Mouse (Mus musculus) G1E (cell line): ENCODE data around the gene Oxsr1. TPM values are rescaled to one million over a fixed set of nuclear protein-coding genes. Genes with fewer than 3 reads are reported as not detected.
A peak's percentile ranks its signal among the peaks of the same experiment; 100 is the strongest.

Experiments used
- ATAC-seq: 2 replicates; pipeline ENCODE4 v1.8.0; 2016; ENCODE audit warnings: mild to moderate bottlenecking; ENCODE audit not compliant: insufficient number of reproducible peaks, poor library complexity, low FRiP score, severe bottlenecking; ENCODE audit errors: extremely low read depth
- DNase-seq: peaks from one replicate; pipeline ENCODE4 v3.0.0; 2012; ENCODE audit warnings: low spot score
- H3K27me3 ChIP-seq: 2 replicates; pipeline ENCODE4 v1.6.1; 2012; ENCODE audit warnings: mild to moderate bottlenecking, low read length, inconsistent platforms; ENCODE audit not compliant: insufficient read depth
- H3K36me3 ChIP-seq: replicated peaks from 2 replicates; pipeline ENCODE3; 2012; ENCODE audit warnings: mild to moderate bottlenecking, inconsistent platforms
- H3K4me1 ChIP-seq: 2 replicates; pipeline ENCODE4 v1.6.1; 2012; ENCODE audit warnings: low read depth, low read length, inconsistent platforms, mixed read lengths; ENCODE audit not compliant: insufficient read depth
- H3K4me3 ChIP-seq: 2 replicates; pipeline ENCODE4 v1.5.1; 2012; ENCODE audit warnings: low read depth, mild to moderate bottlenecking, inconsistent platforms, low read length, moderate library complexity, mixed read lengths
- H3K9me3 ChIP-seq: replicated peaks from 2 replicates; pipeline ENCODE4 v1.6.1; 2012; ENCODE audit warnings: inconsistent platforms
- CTCF ChIP-seq: IDR thresholded peaks from 2 replicates; pipeline ENCODE4 v1.5.1; 2012; ENCODE audit warnings: low read depth, low read length, inconsistent platforms, mixed read lengths
- GATA1 ChIP-seq: IDR thresholded peaks from 2 replicates; pipeline ENCODE4 v1.6.1; 2012; ENCODE audit warnings: borderline replicate concordance, low read length, inconsistent platforms, mixed read lengths
- GATA2 ChIP-seq: IDR thresholded peaks from 2 replicates; pipeline ENCODE4 v1.6.1; 2012; ENCODE audit warnings: low read depth, low read length, inconsistent platforms, borderline replicate concordance
- POLR2AphosphoS5 ChIP-seq: IDR thresholded peaks from 2 replicates; pipeline ENCODE4 v1.6.1; 2012; ENCODE audit warnings: low read depth, low read length, inconsistent platforms; ENCODE audit not compliant: insufficient replicate concordance
- TAL1 ChIP-seq: conservative IDR thresholded peaks from 2 replicates; pipeline ENCODE4 v1.6.1; 2012; ENCODE audit warnings: low read depth, low read length, inconsistent platforms, mixed read lengths
- polyA plus RNA-seq: library from polyadenylated mRNA; stranded (reverse); fragments of >175 nt; gene quantifications from 2 replicates; pipeline ENCODE4 v1.2.3, GENCODE M21; 2012
- total RNA-seq, 2 experiments: library from RNA; stranded (forward) in 1 of 2; stranded (reverse) in 1 of 2; fragments of 200-1000 nt in 1 of 2; fragments of >200 nt in 1 of 2; fragmentation: Nextera tagmentation in 1 of 2; gene quantifications; 2 replicates each; pipeline ENCODE4 v1.2.3; 2014 to 2017

Gene Oxsr1
- total and polyA plus RNA-seq, 3 experiments = 14.7 to 59.7 (median 56.3) TPM

GRCm38 (mm10) chr9:119339558-119340211 is 17.5 kb upstream of the Oxsr1 start, which contains the start of gene Acaa1a:
Acaa1a (plus strand) TSS chr9:119339676.
- peak; percentile 72 for DNase-seq
- ATAC-seq = peak; percentile 47
- Histone ChIP-seq H3K36me3 (peaks cover 59% of the 10 kb centered on the region), H3K4me1 (peaks cover 57% of the 10 kb centered on the region), H3K9me3 (no peaks in the 10 kb centered on the region), H3K27me3 (no peaks in the 10 kb centered on the region; the same call in 1 of the 2 replicates), H3K4me3 (peak within 1 kb of the TSS; percentile 82)
- TF ChIP-seq CTCF = no peak
- TF ChIP-seq GATA1 = no peak
- no peak for TF ChIP-seq GATA2
- TF ChIP-seq POLR2AphosphoS5 = no peak
- no peak for TF ChIP-seq TAL1

GRCm38 (mm10) chr9:119339106-119339505 is 16.9 kb upstream of the Oxsr1 start:
- no peak for ATAC-seq
- peak overlapping the region; percentile 82 for H3K4me3 ChIP-seq
- no peak for DNase-seq
- TF ChIP-seq GATA2 (no peak), CTCF (no peak), GATA1 (no peak), TAL1 (no peak), POLR2AphosphoS5 (no peak)
- H3K36me3 ChIP-seq = peaks cover 53% of the 10 kb centered on the region
- no peaks in the 10 kb centered on the region for H3K9me3 ChIP-seq
- H3K27me3 ChIP-seq = peaks cover 4% of the 10 kb centered on the region; the same call in 1 of the 2 replicates
- peaks cover 63% of the 10 kb centered on the region for H3K4me1 ChIP-seq

GRCm38 (mm10) chr9:119338350-119338749 is 16.1 kb upstream of the Oxsr1 start:
- DNase-seq = no peak
- H3K4me3 ChIP-seq = no peak overlapping the region; the same call in 1 of the 2 replicates
- no peaks in the 10 kb centered on the region for H3K9me3 ChIP-seq
- H3K4me1 ChIP-seq = peaks cover 63% of the 10 kb centered on the region
- no peak for TF ChIP-seq TAL1
- no peak for TF ChIP-seq GATA1
- no peak for TF ChIP-seq GATA2
- no peak for TF ChIP-seq CTCF
- no peak for TF ChIP-seq POLR2AphosphoS5
- H3K36me3 ChIP-seq = peaks cover 46% of the 10 kb centered on the region
- peaks cover 4% of the 10 kb centered on the region; the same call in 1 of the 2 replicates for H3K27me3 ChIP-seq
- no peak for ATAC-seq

GRCm38 (mm10) chr9:119337842-119338241 is 15.6 kb upstream of the Oxsr1 start:
- DNase-seq = no peak
- peaks cover 58% of the 10 kb centered on the region for H3K4me1 ChIP-seq

GRCm38 (mm10) chr9:119335571-119335970 is 13.3 kb upstream of the Oxsr1 start:
- DNase-seq (no peak), ATAC-seq (no peak)
- Histone ChIP-seq H3K27me3 (peaks cover 8% of the 10 kb centered on the region), H3K4me1 (peaks cover 42% of the 10 kb centered on the region), H3K4me3 (no peak overlapping the region), H3K36me3 (peaks cover 32% of the 10 kb centered on the region), H3K9me3 (no peaks in the 10 kb centered on the region)
- TF ChIP-seq GATA1 (no peak), GATA2 (no peak), POLR2AphosphoS5 (no peak), CTCF (no peak), TAL1 (no peak)

More at GRCm38 (mm10) chr9:119337842-119338241, 15.6 kb upstream of the Oxsr1 start:
- Histone ChIP-seq H3K27me3 (peaks cover 4% of the 10 kb centered on the region; the same call in 1 of the 2 replicates), H3K36me3 (peaks cover 41% of the 10 kb centered on the region), H3K4me3 (no peak overlapping the region), H3K9me3 (no peaks in the 10 kb centered on the region)
- TF ChIP-seq GATA1 (no peak), CTCF (no peak), GATA2 (no peak), TAL1 (no peak), POLR2AphosphoS5 (no peak)
- no peak for ATAC-seq

GRCm38 (mm10) chr9:119334834-119335233 is 12.6 kb upstream of the Oxsr1 start:
- ATAC-seq = no peak
- no peak overlapping the region for H3K4me3 ChIP-seq
- DNase-seq = no peak
- H3K36me3 ChIP-seq = peaks cover 32% of the 10 kb centered on the region
- no peaks in the 10 kb centered on the region for H3K9me3 ChIP-seq
- TF ChIP-seq CTCF = no peak
- no peak for TF ChIP-seq GATA1
- TF ChIP-seq TAL1 = no peak
- no peak for TF ChIP-seq GATA2
- no peak for TF ChIP-seq POLR2AphosphoS5
- H3K4me1 ChIP-seq = peaks cover 40% of the 10 kb centered on the region
- H3K27me3 ChIP-seq = peaks cover 12% of the 10 kb centered on the region

- ATAC-seq (peak; percentile 52; the same call in 1 of the 2 replicates), DNase-seq (no peak)
- Histone ChIP-seq H3K27me3 (peaks cover 12% of the 10 kb centered on the region), H3K36me3 (peaks cover 32% of the 10 kb centered on the region), H3K9me3 (no peaks in the 10 kb centered on the region), H3K4me3 (no peak overlapping the region), H3K4me1 (peaks cover 41% of the 10 kb centered on the region)
- TF ChIP-seq POLR2AphosphoS5 (no peak), TAL1 (no peak), GATA2 (no peak), GATA1 (no peak), CTCF (no peak)
Measured at GRCm38 (mm10) chr9:119334324-119334723, 12.1 kb upstream of the Oxsr1 start.
